Mouse (Mus musculus) midbrain, embryonic 14.5 days (tissue): ENCODE measurements around the gene Kirrel. TPM values are rescaled to one million over a fixed set of nuclear protein-coding genes. Genes with fewer than 3 reads are reported as not detected.

Source experiments
- ATAC-seq: fragments of 200-750 bp; cut with Nextera tagmentation; 2 replicates; pipeline ENCODE4 v1.8.0; 2017; ENCODE audit warnings: moderate number of reproducible peaks, moderate library complexity; ENCODE audit not compliant: low FRiP score, low TSS enrichment
- DNase-seq: peaks from one replicate; pipeline ENCODE4 v3.0.0-alpha.2; 2015
- H3K27ac ChIP-seq: fragments of 300-500 bp; sonication (generic); replicated peaks from 2 replicates; pipeline ENCODE4 v1.5.1; 2014; ENCODE audit warnings: mild to moderate bottlenecking, low read depth, low read length, moderate library complexity
- H3K27me3 ChIP-seq: fragments of 300-500 bp; sonication (generic); 2 replicates; pipeline ENCODE4 v1.6.1; 2014; ENCODE audit warnings: low read length, control low read depth, mixed read lengths; ENCODE audit not compliant: control insufficient read depth, insufficient read depth
- H3K36me3 ChIP-seq: fragments of 300-500 bp; sonication (generic); 2 replicates; pipeline ENCODE4 v1.6.1; 2014; ENCODE audit warnings: low read length, control low read depth; ENCODE audit not compliant: control insufficient read depth, insufficient read depth
- H3K4me1 ChIP-seq: fragments of 300-500 bp; sonication (generic); 2 replicates; pipeline ENCODE4 v1.6.1; 2014; ENCODE audit warnings: mild to moderate bottlenecking, antibody characterized with exemption, low read length, control low read depth; ENCODE audit not compliant: control insufficient read depth, insufficient read depth
- H3K4me2 ChIP-seq: fragments of 300-500 bp; sonication (generic); 2 replicates; pipeline ENCODE4 v1.6.1; 2014; ENCODE audit warnings: mild to moderate bottlenecking, low read length, moderate library complexity
- H3K4me3 ChIP-seq: fragments of 300-500 bp; sonication (generic); replicated peaks from 2 replicates; pipeline ENCODE4 v1.5.1; 2014; ENCODE audit warnings: low read depth, low read length
- H3K9ac ChIP-seq: fragments of 300-500 bp; sonication (generic); replicated peaks from 2 replicates; pipeline ENCODE4 v1.6.1; 2014; ENCODE audit warnings: mild to moderate bottlenecking, low read length, moderate library complexity
- H3K9me3 ChIP-seq: fragments of 300-500 bp; sonication (generic); 2 replicates; pipeline ENCODE4 v1.6.1; 2016; ENCODE audit warnings: low read length, control low read depth, mixed read lengths; ENCODE audit not compliant: control insufficient read depth
- WGBS: fragments of 180-500 bp; shearing (Covaris S2); extraction: QIAGEN DNeasy Blood & Tissue Kit; methylation state at CpG from one replicate; pipeline ENCODE4 v1.1.7; 2014; 5-methylcytosine and 5-hydroxymethylcytosine counted together
- polyA plus RNA-seq: library from polyadenylated mRNA; unstranded; fragments of >200 nt; fragmentation: Nextera tagmentation; extraction: Ambion mirVana; gene quantifications from 2 replicates; pipeline ENCODE4 v1.2.1, GENCODE M21; 2014

Gene Kirrel
- polyA plus RNA-seq, 1 experiment from 2014 or later: 5.8 TPM

GRCm38 (mm10) chr3:87134951-87135350 is 39.6 kb downstream of the Kirrel start:
- Histone ChIP-seq H3K36me3 (0 out of 2 replicates have a peak, but pooled peaks cover 4% of the 10 kb centered on the region), H3K4me3 (no peak overlapping the region), H3K27ac (no peak overlapping the region), H3K27me3 (no peaks in the 10 kb centered on the region), H3K4me2 (no peak overlapping the region), H3K4me1 (no peaks in the 10 kb centered on the region), H3K9me3 (no peaks in the 10 kb centered on the region), H3K9ac (no peak overlapping the region)
- DNase-seq: no peak
- no peak for ATAC-seq

GRCm38 (mm10) chr3:87131694-87132347 is 42.7 kb downstream of the Kirrel start:
- Histone ChIP-seq H3K36me3 (0 out of 2 replicates have a peak, but pooled peaks cover 4% of the 10 kb centered on the region), H3K9me3 (no peaks in the 10 kb centered on the region), H3K27me3 (no peaks in the 10 kb centered on the region), H3K4me3 (no peak overlapping the region), H3K4me2 (no peak overlapping the region), H3K9ac (no peak overlapping the region), H3K4me1 (no peaks in the 10 kb centered on the region), H3K27ac (no peak overlapping the region)
- no peak for ATAC-seq
- 77% methylated on average over 11 of the region's 11 CpGs for WGBS
- no peak for DNase-seq

- no peak for DNase-seq
- no peak for ATAC-seq
- H3K27ac ChIP-seq: 0 out of 2 replicates have a peak overlapping the region, but pooled peaks have one; percentile 26
These were observed 43.6 kb downstream of the Kirrel start for GRCm38 (mm10) chr3:87130933-87131332.

GRCm38 (mm10) chr3:87123795-87124194 is 50.8 kb downstream of the Kirrel start:
- no peaks in the 10 kb centered on the region for H3K27me3 ChIP-seq
- H3K36me3 ChIP-seq: no peaks in the 10 kb centered on the region
- no peaks in the 10 kb centered on the region for H3K4me1 ChIP-seq
- no peak overlapping the region for H3K27ac ChIP-seq
- H3K4me2 ChIP-seq: no peak overlapping the region
- ATAC-seq: no peak
- H3K9me3 ChIP-seq: no peaks in the 10 kb centered on the region
- no peak for DNase-seq
- H3K9ac ChIP-seq: no peak overlapping the region
- 95% methylated on average over 6 of the region's 6 CpGs for WGBS
- H3K4me3 ChIP-seq: no peak overlapping the region

More at GRCm38 (mm10) chr3:87130933-87131332, 43.6 kb downstream of the Kirrel start:
- no peaks in the 10 kb centered on the region for H3K9me3 ChIP-seq
- H3K4me3 ChIP-seq: no peak overlapping the region
- WGBS: 31% methylated on average over 6 of the region's 6 CpGs
- no peaks in the 10 kb centered on the region for H3K4me1 ChIP-seq
- 0 out of 2 replicates have a peak, but pooled peaks cover 4% of the 10 kb centered on the region for H3K36me3 ChIP-seq
- no peak overlapping the region for H3K4me2 ChIP-seq
- H3K27me3 ChIP-seq: no peaks in the 10 kb centered on the region
- no peak overlapping the region for H3K9ac ChIP-seq

GRCm38 (mm10) chr3:87118214-87118613 is 56.3 kb downstream of the Kirrel start:
- H3K27ac ChIP-seq: peak overlapping the region; percentile 55

GRCm38 (mm10) chr3:87117632-87118031 is 56.9 kb downstream of the Kirrel start:
- H3K36me3 ChIP-seq: no peaks in the 10 kb centered on the region
- no peak overlapping the region for H3K4me2 ChIP-seq
- WGBS: 90% methylated on average over 12 of the region's 12 CpGs
- H3K4me3 ChIP-seq: no peak overlapping the region
- peaks cover 5% of the 10 kb centered on the region; the same call in 1 of the 2 replicates for H3K4me1 ChIP-seq
- H3K27me3 ChIP-seq: no peaks in the 10 kb centered on the region
- no peak for DNase-seq
- no peak for ATAC-seq
- no peak overlapping the region for H3K9ac ChIP-seq
- no peaks in the 10 kb centered on the region for H3K9me3 ChIP-seq
- 0 out of 2 replicates have a peak overlapping the region, but pooled peaks have one; percentile 14 for H3K27ac ChIP-seq

More at GRCm38 (mm10) chr3:87118214-87118613, 56.3 kb downstream of the Kirrel start:
- no peak overlapping the region for H3K4me3 ChIP-seq
- no peaks in the 10 kb centered on the region for H3K36me3 ChIP-seq
- H3K27me3 ChIP-seq: no peaks in the 10 kb centered on the region
- 54% methylated on average over 9 of the region's 9 CpGs for WGBS
- H3K4me1 ChIP-seq: peaks cover 2% of the 10 kb centered on the region; the same call in 1 of the 2 replicates
- H3K9me3 ChIP-seq: no peaks in the 10 kb centered on the region
- ATAC-seq (no peak), DNase-seq (peak; percentile 43)
- no peak overlapping the region for H3K4me2 ChIP-seq
- no peak overlapping the region for H3K9ac ChIP-seq

GRCm38 (mm10) chr3:87115726-87116540 is 58.6 kb downstream of the Kirrel start:
- WGBS: 87% methylated on average over 6 of the region's 6 CpGs
- H3K27me3 ChIP-seq: no peaks in the 10 kb centered on the region
- H3K9me3 ChIP-seq: no peaks in the 10 kb centered on the region
- no peak overlapping the region for H3K27ac ChIP-seq
- no peak overlapping the region for H3K9ac ChIP-seq
- H3K4me1 ChIP-seq: peaks cover 5% of the 10 kb centered on the region; the same call in 1 of the 2 replicates
- DNase-seq: no peak
- no peaks in the 10 kb centered on the region for H3K36me3 ChIP-seq
- H3K4me2 ChIP-seq: no peak overlapping the region
- ATAC-seq: no peak
- H3K4me3 ChIP-seq: no peak overlapping the region

- H3K4me1 ChIP-seq: peaks cover 5% of the 10 kb centered on the region; the same call in 1 of the 2 replicates
- H3K27ac ChIP-seq: no peak overlapping the region
- no peaks in the 10 kb centered on the region for H3K9me3 ChIP-seq
- WGBS: 81% methylated on average over 8 of the region's 8 CpGs
- H3K4me2 ChIP-seq: no peak overlapping the region
- DNase-seq (no peak), ATAC-seq (no peak)
- no peaks in the 10 kb centered on the region for H3K27me3 ChIP-seq
- H3K36me3 ChIP-seq: no peaks in the 10 kb centered on the region
- no peak overlapping the region for H3K4me3 ChIP-seq
- no peak overlapping the region for H3K9ac ChIP-seq
These were observed 59.3 kb downstream of the Kirrel start for GRCm38 (mm10) chr3:87115271-87115670.
